Mouse (Mus musculus): Measurements from ENCODE around the gene Mrpl16. TPM values are rescaled to one million over a fixed set of nuclear protein-coding genes. Genes with fewer than 3 reads are reported as not detected.
A peak's percentile ranks its signal among the peaks of the same experiment; 100 is the strongest.

The Mrpl16 gene
- polyA plus RNA-seq, 1 experiment from 2014 or later = 56.0 TPM

DNA sequence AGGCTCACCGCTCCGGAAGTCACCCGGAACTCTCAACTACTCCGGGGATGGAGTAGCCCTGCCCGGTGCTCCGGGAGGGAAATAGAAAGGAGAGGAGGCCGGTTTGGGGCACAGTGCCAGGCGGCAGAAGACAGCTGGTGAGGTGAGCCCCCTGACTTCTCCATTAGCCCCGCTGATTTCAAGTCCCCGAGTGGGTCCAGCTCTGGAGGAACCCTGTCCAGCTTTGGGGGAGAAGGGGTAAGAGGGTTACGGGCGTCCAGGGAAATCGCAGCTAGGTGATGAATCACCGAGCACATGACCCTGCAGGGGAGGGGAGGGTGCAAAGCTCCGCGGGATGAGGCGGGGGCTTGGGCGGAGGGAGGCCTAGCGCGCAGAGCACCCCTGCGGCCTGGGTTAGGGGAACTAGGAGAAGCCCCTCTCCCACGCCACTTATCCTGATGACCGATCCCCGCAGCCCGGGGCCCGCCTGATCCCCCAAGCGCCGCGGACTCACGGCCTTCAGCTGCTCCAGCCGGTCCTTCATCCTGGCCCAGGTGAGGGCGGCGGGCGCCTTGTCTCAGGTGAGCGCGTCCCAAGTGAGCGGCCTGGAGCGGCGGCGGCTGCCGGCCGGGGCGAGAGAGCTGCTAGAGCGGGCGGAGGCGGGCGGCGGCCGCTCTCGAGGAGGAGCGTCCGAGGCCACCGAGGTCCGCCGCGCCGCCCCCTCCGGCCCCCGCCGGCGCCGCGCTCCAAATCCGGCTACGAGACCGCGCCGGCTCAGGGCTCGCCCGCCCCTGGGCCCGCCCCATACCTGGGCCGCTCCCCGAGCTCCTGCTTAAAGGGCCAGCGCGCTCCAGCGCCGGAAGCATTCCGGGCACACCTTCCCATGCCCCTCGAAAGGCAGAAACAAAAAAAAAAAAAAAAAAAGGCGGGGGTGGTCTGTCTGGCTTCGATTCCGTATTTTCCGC, 48.3 kb downstream of the Mrpl16 start:
- ATAC-seq (ENCODE audit: low FRiP score, low TSS enrichment) (peak; percentile 75), DNase-seq (peak; percentile 73)
- Histone ChIP-seq H3K4me3 (replicated peaks; ENCODE audit: low read depth, low read length) (peak overlapping the region; percentile 79), H3K27me3 (ENCODE audit: control insufficient read depth, insufficient read depth, low read length) (peaks cover 4% of the 10 kb centered on the region; the same call in 1 of the 2 replicates), H3K27ac (replicated peaks; ENCODE audit: low read depth, low read length) (peak overlapping the region; percentile 57), H3K9ac (replicated peaks; ENCODE audit: low read length) (peak overlapping the region; percentile 86), H3K4me1 (ENCODE audit: control insufficient read depth, insufficient read depth, low read length) (peaks cover 10% of the 10 kb centered on the region), H3K9me3 (ENCODE audit: control insufficient read depth, low read length) (no peaks in the 10 kb centered on the region), H3K36me3 (ENCODE audit: control insufficient read depth, insufficient read depth, low read length) (no peaks in the 10 kb centered on the region), H3K4me2 (ENCODE audit: low read length) (peak overlapping the region; percentile 84)
- under 1% methylated on average over 82 of the region's 83 CpGs for WGBS

DNA sequence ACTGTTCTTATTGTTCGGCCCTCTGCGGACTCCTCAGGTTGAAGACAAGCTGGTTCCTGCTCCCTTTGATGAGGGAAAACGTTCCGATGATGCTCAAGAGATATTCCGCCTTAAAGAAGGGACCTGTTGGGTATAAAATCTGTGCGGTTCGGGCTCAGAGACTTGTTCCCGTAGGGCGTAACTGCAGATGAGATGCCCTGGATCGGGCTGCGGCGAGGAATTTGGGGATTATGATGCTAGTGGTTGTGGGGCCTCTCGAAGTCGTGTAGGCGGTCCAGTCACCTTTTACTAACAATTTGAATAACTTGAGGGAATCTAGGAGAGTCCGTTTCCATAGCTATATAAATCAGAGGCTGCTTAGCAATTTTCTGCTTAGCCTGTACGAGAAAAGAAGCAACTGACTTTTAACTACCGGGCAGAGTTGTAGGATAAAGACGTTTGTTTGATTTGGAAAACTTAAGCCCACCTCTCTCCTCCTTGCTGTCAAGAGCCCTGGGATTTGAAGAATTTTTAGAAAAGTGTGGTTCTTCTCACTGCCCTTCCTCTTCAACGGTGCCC, 49.0 kb downstream of the Mrpl16 start, which contains the start of gene Stx3:
Gene Stx3 (minus strand): TSS at position 261 of the 558 bp plus-strand sequence.
- H3K4me2 ChIP-seq (ENCODE audit: low read length) = peak within 1 kb of the TSS; percentile 84
- no peak for DNase-seq
- under 1% methylated on average over 20 of the region's 20 CpGs for WGBS
- H3K4me3 ChIP-seq (replicated peaks; ENCODE audit: low read depth, low read length) = peak within 1 kb of the TSS; percentile 79
- H3K9ac ChIP-seq (replicated peaks; ENCODE audit: low read length) = peak within 1 kb of the TSS; percentile 86
- H3K36me3 ChIP-seq (ENCODE audit: control insufficient read depth, insufficient read depth, low read length) = no peaks in the 10 kb centered on the region
- H3K4me1 ChIP-seq (ENCODE audit: control insufficient read depth, insufficient read depth, low read length) = peaks cover 10% of the 10 kb centered on the region; the same call in 1 of the 2 replicates
- H3K27me3 ChIP-seq (ENCODE audit: control insufficient read depth, insufficient read depth, low read length) = peaks cover 4% of the 10 kb centered on the region; the same call in 1 of the 2 replicates
- no peak; the same call in 1 of the 2 replicates for ATAC-seq (ENCODE audit: low FRiP score, low TSS enrichment)
- peak within 1 kb of the TSS; percentile 57 for H3K27ac ChIP-seq (replicated peaks; ENCODE audit: low read depth, low read length)
- no peaks in the 10 kb centered on the region for H3K9me3 ChIP-seq (ENCODE audit: control insufficient read depth, low read length)

DNA sequence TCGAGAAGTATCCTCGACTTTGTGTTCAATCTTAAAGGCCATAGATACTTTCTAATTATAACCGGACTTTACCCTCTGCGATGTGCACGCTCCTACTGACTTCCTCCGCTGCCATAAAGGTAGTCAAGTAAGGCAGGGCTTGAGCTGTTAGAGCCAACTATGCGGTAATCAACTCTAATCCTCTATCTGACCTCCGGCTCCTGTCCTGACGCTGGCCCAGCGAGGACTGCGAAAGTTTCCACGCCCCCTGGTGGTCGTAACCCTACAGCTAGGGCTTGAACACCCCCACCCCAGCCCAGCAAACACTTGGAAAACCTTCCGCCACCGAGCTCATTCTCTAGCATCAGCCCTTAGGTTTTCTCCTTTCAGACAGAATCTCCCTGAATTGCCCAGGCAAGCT, 49.6 kb downstream of the Mrpl16 start:
- Histone ChIP-seq H3K9me3 (ENCODE audit: control insufficient read depth, low read length) (no peaks in the 10 kb centered on the region), H3K9ac (replicated peaks; ENCODE audit: low read length) (0 out of 2 replicates have a peak overlapping the region, but pooled peaks have one; percentile 3), H3K27me3 (ENCODE audit: control insufficient read depth, insufficient read depth, low read length) (peaks cover 4% of the 10 kb centered on the region; the same call in 1 of the 2 replicates), H3K36me3 (ENCODE audit: control insufficient read depth, insufficient read depth, low read length) (no peaks in the 10 kb centered on the region), H3K27ac (replicated peaks; ENCODE audit: low read depth, low read length) (no peak overlapping the region), H3K4me2 (ENCODE audit: low read length) (peak overlapping the region; percentile 84), H3K4me3 (replicated peaks; ENCODE audit: low read depth, low read length) (peak overlapping the region; percentile 79), H3K4me1 (ENCODE audit: control insufficient read depth, insufficient read depth, low read length) (peaks cover 10% of the 10 kb centered on the region; the same call in 1 of the 2 replicates)
- DNase-seq = peak; percentile 92
- under 1% methylated on average over 15 of the region's 15 CpGs for WGBS
- ATAC-seq (ENCODE audit: low FRiP score, low TSS enrichment) = peak; percentile 70

DNA sequence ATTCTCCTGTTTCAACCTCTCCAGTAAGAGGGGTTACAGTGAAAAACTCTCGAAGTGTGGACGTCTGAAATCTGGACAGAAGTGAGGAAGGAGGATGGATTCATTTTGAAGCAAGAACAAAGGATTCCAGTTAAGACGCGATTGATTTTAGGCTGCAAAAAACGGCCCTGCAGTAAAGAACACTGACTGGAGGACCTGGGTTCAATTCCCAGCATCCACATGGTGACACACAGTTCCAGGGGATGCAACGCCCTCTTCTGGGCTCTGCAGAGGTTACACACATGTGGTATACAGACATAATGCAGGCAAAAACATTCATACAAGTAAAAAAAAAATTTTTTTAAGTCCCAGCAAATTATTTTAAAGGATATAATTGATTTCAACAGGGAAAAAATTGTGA, 50.0 kb downstream of the Mrpl16 start:
- no peak overlapping the region for H3K9ac ChIP-seq (replicated peaks; ENCODE audit: low read length)
- no peaks in the 10 kb centered on the region for H3K9me3 ChIP-seq (ENCODE audit: control insufficient read depth, low read length)
- no peak for ATAC-seq (ENCODE audit: low FRiP score, low TSS enrichment)
- H3K27ac ChIP-seq (replicated peaks; ENCODE audit: low read depth, low read length) = no peak overlapping the region
- DNase-seq = peak; percentile 43
- H3K4me1 ChIP-seq (ENCODE audit: control insufficient read depth, insufficient read depth, low read length) = peaks cover 10% of the 10 kb centered on the region; the same call in 1 of the 2 replicates
- peaks cover 4% of the 10 kb centered on the region; the same call in 1 of the 2 replicates for H3K27me3 ChIP-seq (ENCODE audit: control insufficient read depth, insufficient read depth, low read length)
- WGBS = 31% methylated on average over 6 of the region's 6 CpGs
- peak overlapping the region; percentile 84 for H3K4me2 ChIP-seq (ENCODE audit: low read length)
- H3K4me3 ChIP-seq (replicated peaks; ENCODE audit: low read depth, low read length) = peak overlapping the region; percentile 79
- H3K36me3 ChIP-seq (ENCODE audit: control insufficient read depth, insufficient read depth, low read length) = no peaks in the 10 kb centered on the region

DNA sequence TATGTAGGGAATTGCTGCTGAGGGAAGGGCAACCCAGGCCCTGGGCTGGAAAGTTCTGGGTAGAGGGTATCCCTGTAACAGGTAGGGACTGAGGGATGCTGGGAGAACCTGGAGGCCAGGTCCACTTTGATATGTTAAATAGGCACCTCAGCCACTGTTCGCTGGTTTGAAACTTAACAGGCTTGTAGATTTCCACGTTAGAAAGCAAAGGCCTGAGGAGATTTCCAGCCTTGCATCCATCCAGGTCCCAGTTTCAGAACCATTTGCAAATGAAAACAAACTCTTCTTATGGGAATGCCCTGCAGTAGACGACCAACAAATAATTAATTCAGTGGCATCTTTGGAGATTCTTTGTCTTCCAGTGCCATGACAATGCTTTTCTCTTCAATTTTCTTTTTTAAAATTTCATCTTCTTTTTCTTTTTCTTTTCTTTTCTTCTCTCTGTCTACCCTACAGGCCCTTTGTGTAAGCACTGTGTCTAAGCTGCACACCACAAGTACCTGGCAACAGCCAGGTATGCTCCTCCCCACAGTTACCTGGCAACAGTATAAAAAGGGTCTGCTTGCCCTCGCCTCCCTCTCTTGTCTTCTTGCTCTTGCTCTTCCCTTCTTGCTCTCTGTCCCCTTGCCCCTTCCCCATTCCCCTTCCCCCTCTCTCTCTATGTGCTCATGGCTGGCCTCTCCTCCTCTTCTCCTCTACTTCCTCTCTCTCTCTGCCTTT, 53.3 kb downstream of the Mrpl16 start:
- Histone ChIP-seq H3K27ac (replicated peaks; ENCODE audit: low read depth, low read length) (no peak overlapping the region), H3K4me3 (replicated peaks; ENCODE audit: low read depth, low read length) (no peak overlapping the region), H3K9ac (replicated peaks; ENCODE audit: low read length) (no peak overlapping the region), H3K4me2 (ENCODE audit: low read length) (no peak overlapping the region), H3K27me3 (ENCODE audit: control insufficient read depth, insufficient read depth, low read length) (peaks cover 4% of the 10 kb centered on the region; the same call in 1 of the 2 replicates), H3K36me3 (ENCODE audit: control insufficient read depth, insufficient read depth, low read length) (no peaks in the 10 kb centered on the region), H3K9me3 (ENCODE audit: control insufficient read depth, low read length) (no peaks in the 10 kb centered on the region), H3K4me1 (ENCODE audit: control insufficient read depth, insufficient read depth, low read length) (peaks cover 10% of the 10 kb centered on the region; the same call in 1 of the 2 replicates)
- DNase-seq = no peak
- WGBS = 33% methylated on average over 4 of the region's 4 CpGs
- ATAC-seq (ENCODE audit: low FRiP score, low TSS enrichment) = no peak

Other genes with a start within 250 kb of the Mrpl16 start
- not detected in 2 replicates for gene Ms4a4d, start 233.6 kb upstream of the Mrpl16 start, polyA plus RNA-seq (2014; fragmentation: Nextera tagmentation; extraction: Ambion mirVana)
- gene Ms4a6d, start 165.5 kb upstream of the Mrpl16 start, polyA plus RNA-seq (2014; fragmentation: Nextera tagmentation; extraction: Ambion mirVana) = 0.66 and 4.0 TPM in 2 replicates
- 0.32 TPM in 1 of 2 replicates, not detected in the other for gene Ms4a2, start 146.7 kb upstream of the Mrpl16 start, polyA plus RNA-seq (2014; fragmentation: Nextera tagmentation; extraction: Ambion mirVana)
- gene Ms4a3, start 129.5 kb upstream of the Mrpl16 start, polyA plus RNA-seq (2014; fragmentation: Nextera tagmentation; extraction: Ambion mirVana) = not detected in 2 replicates
- not detected in 2 replicates for gene Oosp2, start 109.8 kb upstream of the Mrpl16 start, polyA plus RNA-seq (2014; fragmentation: Nextera tagmentation; extraction: Ambion mirVana)
- not detected in 2 replicates for gene Oosp1, start 79.2 kb upstream of the Mrpl16 start, polyA plus RNA-seq (2014; fragmentation: Nextera tagmentation; extraction: Ambion mirVana)
- gene Oosp3, start 73.3 kb upstream of the Mrpl16 start, polyA plus RNA-seq (2014; fragmentation: Nextera tagmentation; extraction: Ambion mirVana) = not detected in 2 replicates
- gene Gif, start 22.8 kb upstream of the Mrpl16 start, polyA plus RNA-seq (2014; fragmentation: Nextera tagmentation; extraction: Ambion mirVana) = not detected in 2 replicates
- gene Stx3, start 49.0 kb downstream of the Mrpl16 start, polyA plus RNA-seq (2014; fragmentation: Nextera tagmentation; extraction: Ambion mirVana) = 31.6 and 32.2 TPM in 2 replicates
- gene Olfr1417, start 68.8 kb downstream of the Mrpl16 start, polyA plus RNA-seq (2014; fragmentation: Nextera tagmentation; extraction: Ambion mirVana) = 0.45 TPM in 1 of 2 replicates, not detected in the other
- not detected in 2 replicates for gene Olfr1418, start 90.7 kb downstream of the Mrpl16 start, polyA plus RNA-seq (2014; fragmentation: Nextera tagmentation; extraction: Ambion mirVana)
- gene Olfr1419, start 104.7 kb downstream of the Mrpl16 start, polyA plus RNA-seq (2014; fragmentation: Nextera tagmentation; extraction: Ambion mirVana) = not detected in 2 replicates
- gene Olfr1420, start 116.2 kb downstream of the Mrpl16 start, polyA plus RNA-seq (2014; fragmentation: Nextera tagmentation; extraction: Ambion mirVana) = 0.15 TPM in 1 of 2 replicates, not detected in the other
- gene Patl1, start 142.0 kb downstream of the Mrpl16 start, polyA plus RNA-seq (2014; fragmentation: Nextera tagmentation; extraction: Ambion mirVana) = 19.1 and 23.1 TPM in 2 replicates
- 6.7 and 8.0 TPM in 2 replicates for gene Osbp, start 195.6 kb downstream of the Mrpl16 start, polyA plus RNA-seq (2014; fragmentation: Nextera tagmentation; extraction: Ambion mirVana)

Measured in midbrain, embryonic 14.5 days (tissue).